Mouse (Mus musculus): ENCODE data around the gene Atg10. TPM values are rescaled to one million over a fixed set of nuclear protein-coding genes. Genes with fewer than 3 reads are reported as not detected.
A peak's percentile ranks its signal among the peaks of the same experiment; 100 is the strongest.

The Atg10 gene
- polyA plus RNA-seq, 2 experiments from 2014 or later: 20.0 to 21.7 TPM

DNA sequence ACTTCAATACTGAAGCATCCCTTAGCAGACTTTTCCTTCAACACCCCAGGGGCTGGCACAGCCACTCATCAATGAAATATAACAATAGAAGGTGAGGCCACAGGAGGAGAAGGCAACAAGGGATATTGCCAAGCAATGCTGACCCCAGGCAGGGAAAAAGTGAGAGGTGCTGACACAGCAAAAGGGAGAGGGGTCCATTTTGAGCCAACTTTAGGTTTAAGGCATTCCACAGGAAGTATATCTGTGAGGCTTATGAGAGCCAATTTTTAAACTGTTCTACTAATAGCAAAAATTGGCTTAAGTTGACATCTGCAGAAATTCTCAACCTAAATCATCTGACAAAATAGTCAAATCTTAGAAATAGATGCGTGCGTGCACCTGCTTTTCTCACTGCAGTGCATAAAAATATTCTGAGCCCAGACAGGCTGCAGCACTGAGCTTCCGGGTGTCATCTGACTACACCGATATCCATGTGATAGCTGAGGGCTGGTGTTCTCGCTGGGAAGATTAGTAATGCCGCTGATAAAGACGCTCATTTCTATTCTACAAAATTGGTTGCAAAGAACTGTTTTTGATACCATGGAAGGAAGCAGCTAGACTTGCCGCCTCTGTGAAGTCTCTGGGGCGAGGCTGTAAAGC is 116.3 kb downstream of the Atg10 start:
- ATAC-seq: no peak

DNA sequence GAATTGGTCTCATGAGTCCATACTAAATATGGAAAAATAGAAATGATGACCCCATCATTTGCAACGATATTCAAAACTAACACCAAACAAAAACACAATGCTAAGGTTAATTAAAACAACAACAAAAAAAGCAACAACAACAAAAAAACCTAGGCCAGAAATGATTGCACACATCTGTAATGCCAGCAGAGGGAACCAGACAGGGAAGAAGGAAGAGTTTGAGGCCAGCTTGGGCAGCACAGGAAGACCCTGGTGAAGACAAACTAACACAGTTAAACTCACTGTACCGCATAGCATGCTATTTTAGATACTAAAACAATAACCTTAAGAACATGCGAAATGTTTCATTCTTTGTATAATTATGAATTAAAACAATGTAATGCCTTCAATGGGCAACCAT is 121.5 kb downstream of the Atg10 start:
- ATAC-seq: no peak

DNA sequence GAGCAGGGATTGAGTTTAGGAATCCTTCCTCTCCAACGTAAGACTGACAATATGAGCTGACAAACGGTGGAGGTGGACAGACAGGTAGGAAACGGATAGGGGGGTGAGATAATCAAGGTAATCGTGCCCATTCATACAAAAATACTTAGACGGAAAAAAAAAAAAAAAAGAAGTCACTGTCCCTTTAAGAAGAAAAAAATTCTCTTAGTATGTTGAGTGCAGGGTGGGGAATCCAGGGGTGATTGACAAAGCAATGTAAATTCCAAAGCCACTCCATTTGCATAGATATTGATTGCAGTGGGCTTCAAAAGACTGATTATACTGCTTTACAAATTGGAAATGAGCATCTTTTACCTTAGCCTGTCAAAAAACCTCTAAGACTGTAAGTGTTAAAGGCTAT is 123.4 kb downstream of the Atg10 start:
- no peak for ATAC-seq

DNA sequence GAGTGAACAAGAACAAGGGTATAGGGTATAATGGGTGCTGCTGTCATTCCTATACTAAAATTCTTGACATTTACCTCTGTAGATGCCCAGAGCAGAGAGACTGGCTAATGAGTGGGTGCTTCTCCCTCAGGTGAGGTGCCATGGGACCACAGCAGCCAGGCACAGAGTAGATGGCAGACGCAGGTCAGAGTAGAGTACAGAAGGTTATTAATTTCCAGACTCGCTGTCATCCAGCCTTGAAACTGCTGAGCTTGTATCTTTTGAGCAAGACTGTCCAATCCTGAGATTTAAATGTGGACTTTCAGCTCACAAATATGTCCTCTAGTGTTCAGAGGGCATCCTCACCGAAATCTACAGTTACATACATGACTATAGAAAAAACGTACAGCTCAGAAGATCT is 128.9 kb downstream of the Atg10 start:
- ATAC-seq: no peak

DNA sequence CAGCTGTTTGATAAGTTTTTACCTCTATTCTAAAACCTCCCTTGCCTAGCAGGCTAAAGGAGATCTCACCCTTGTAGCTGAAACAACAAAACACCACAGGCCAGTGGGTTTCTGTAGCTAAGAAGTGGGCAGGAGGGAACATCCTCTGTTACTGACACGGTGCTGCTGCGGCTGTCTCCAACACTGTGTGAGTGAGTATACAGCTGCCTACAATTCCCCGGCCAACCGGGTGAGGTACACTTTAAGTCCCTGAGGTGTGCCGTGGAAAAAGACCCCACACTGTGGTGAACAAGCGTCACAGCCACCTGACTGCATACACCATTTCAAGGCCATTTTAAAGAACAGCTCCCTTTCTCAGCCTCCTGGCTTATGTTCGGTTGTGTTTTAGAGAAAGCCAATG is 129.6 kb downstream of the Atg10 start:
- peak; percentile 35 for ATAC-seq

- peak; percentile 42 for ATAC-seq
Measured at GRCm38 (mm10) chr13:91093610-91094009, 130.2 kb downstream of the Atg10 start.

GRCm38 (mm10) chr13:91093162-91093561 is 130.6 kb downstream of the Atg10 start:
- ATAC-seq: peak; percentile 39

- ATAC-seq: peak; percentile 50
Measured at GRCm38 (mm10) chr13:91091731-91092190, 132.0 kb downstream of the Atg10 start.

GRCm38 (mm10) chr13:91090861-91091730 is 132.7 kb downstream of the Atg10 start:
- peak; percentile 74 for ATAC-seq

- no peak for ATAC-seq
Measured at GRCm38 (mm10) chr13:91086361-91086900, 137.3 kb downstream of the Atg10 start.

- ATAC-seq: no peak
Measured at GRCm38 (mm10) chr13:91072351-91072750, 151.4 kb downstream of the Atg10 start.

DNA sequence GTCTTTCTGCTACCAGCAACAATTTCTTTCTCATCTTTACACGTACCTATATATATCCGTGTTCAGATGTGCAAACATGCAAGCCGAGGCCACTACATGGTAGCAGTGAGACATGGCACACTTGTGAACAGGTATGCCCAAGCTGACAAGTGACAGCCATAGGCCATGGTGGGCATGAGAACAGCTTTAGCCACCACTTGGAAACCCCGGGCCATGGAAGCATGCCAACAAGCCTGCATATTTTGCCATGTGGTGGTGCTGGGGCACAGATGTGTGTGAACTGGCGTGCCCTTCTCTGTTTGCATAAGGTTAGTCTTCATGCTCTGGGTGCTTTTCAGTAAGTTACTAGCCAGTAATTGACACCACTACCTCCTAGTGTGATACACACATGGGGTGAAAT is 162.9 kb downstream of the Atg10 start:
- no peak for ATAC-seq

- ATAC-seq: no peak
Measured at GRCm38 (mm10) chr13:91048171-91048570, 175.6 kb downstream of the Atg10 start.

DNA sequence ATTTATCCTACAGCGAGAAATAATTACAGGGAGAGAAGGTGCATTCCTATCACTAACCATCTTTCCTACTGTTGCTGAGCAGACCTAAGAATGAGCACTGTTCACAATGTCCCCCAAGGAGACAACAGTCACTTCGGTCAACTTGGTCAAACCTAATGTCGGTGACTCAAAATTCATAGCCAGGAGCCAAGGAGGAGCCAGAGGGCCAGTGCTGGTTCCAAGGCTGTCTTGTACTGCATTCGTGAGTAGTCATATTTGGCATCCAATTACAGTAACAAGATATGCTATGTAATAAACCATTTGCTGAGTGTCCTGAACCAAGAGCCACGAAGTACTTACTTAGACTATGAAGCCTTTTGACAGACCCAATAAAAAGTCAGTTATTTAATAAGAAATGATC is 176.9 kb downstream of the Atg10 start:
- no peak for ATAC-seq

GRCm38 (mm10) chr13:91041236-91041635 is 182.5 kb downstream of the Atg10 start:
- peak; percentile 61 for ATAC-seq

DNA sequence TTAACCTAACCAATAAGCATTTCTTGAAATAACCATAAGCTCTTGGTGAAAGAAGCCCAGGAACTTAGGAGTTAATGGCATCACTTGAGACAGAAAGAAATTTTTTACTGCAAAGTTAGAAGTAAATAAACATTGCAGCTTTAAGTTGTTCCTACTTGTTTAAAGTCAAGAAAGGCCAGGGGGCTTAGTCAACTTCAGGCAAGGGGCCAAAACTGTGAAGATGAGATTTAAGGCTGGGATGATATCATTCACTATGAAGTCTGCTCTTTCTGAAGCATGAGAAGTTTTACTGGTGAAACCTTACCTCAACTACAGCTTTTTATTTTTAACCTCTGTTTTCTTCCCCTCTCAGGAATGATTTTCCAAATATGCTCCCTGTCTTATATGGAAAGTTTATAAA is 183.3 kb downstream of the Atg10 start:
- no peak for ATAC-seq

- ATAC-seq: no peak
Measured at GRCm38 (mm10) chr13:91039201-91039807, 184.5 kb downstream of the Atg10 start.

GRCm38 (mm10) chr13:91038636-91039035 is 185.1 kb downstream of the Atg10 start:
- ATAC-seq: no peak

- peak; percentile 90 for ATAC-seq
Measured at GRCm38 (mm10) chr13:91038034-91038433, 185.7 kb downstream of the Atg10 start.

DNA sequence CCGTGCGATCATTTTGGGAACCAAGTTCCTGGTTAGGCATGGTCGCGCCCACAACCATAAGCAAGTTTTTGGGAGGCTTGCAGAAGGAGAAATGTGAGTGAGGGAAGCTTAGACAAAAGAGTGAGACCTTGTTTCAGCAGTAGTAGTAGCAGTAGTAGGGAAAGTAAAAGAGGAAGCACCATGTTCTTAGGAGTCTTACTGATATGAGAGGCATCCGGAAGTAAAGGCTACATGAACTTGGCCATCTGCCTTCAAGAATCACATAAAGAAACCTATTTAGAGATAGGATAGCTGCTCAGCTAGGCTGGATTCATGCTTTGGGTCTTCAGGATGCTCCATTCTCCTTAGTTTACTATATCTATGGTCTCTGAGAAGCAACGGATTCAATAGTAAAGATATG is 186.4 kb downstream of the Atg10 start:
- ATAC-seq: no peak

- ATAC-seq: no peak
Measured at GRCm38 (mm10) chr13:91031836-91032235, 191.9 kb downstream of the Atg10 start.

- no peak for ATAC-seq
Measured at GRCm38 (mm10) chr13:91023447-91023846, 200.3 kb downstream of the Atg10 start.

DNA sequence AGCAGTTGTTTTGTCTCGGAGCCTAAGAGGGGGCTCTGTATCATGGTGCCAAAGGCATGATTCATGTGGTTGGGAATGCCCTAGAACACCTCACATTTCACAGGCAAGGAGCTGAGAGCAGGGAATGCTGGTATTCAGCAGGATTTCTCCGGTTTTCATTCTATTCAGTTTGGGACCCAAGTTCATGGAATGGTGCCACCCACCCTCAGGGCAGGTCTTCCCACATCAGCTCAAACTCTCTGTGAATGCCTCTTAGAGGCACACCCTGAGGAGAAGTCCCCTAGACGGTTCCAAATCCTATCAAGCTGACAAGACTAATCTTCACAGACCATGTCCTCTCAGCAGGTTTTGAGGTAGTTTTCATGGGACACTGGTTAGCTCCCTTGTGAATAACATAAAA is 211.9 kb downstream of the Atg10 start:
- ATAC-seq: no peak

Measured in CD4-positive, CD25-positive, alpha-beta regulatory T cell, adult 4 months (primary cell).